Mouse (Mus musculus): ENCODE data around the gene Olfr1151.

Gene Olfr1151

GRCm38 (mm10) chr2:87855562-87855961 lies at the start of gene Olfr1151:
Olfr1151 (plus strand) TSS chr2:87855862.
- DNase-seq (ENCODE audit: low spot score in 2 of 2): no peak

- DNase-seq (ENCODE audit: low spot score in 2 of 2): no peak
Observed at GRCm38 (mm10) chr2:87809522-87809921, 46.1 kb upstream of the Olfr1151 start, which contains the start of gene Olfr1145. Olfr1145 (plus strand) TSS chr2:87809822.

- no peak for DNase-seq (ENCODE audit: low spot score in 2 of 2)
Observed at GRCm38 (mm10) chr2:87830233-87830632, 25.4 kb upstream of the Olfr1151 start, which contains the start of gene Olfr1148. Olfr1148 (plus strand) TSS chr2:87830533.

- DNase-seq (ENCODE audit: low spot score in 2 of 2): no peak
Observed at GRCm38 (mm10) chr2:87843693-87844092, 12.0 kb upstream of the Olfr1151 start, which contains the start of gene Olfr1150-ps1. Olfr1150-ps1 (plus strand) TSS chr2:87843993.

- DNase-seq (ENCODE audit: low spot score in 2 of 2): no peak
Observed at GRCm38 (mm10) chr2:87866192-87866591, 10.5 kb downstream of the Olfr1151 start, which contains the start of gene Olfr1152. Olfr1152 (plus strand) TSS chr2:87866492.

- DNase-seq (ENCODE audit: low spot score in 2 of 2): no peak
Observed at GRCm38 (mm10) chr2:87894662-87895061, 39.0 kb downstream of the Olfr1151 start, which contains the start of gene Olfr1153. Olfr1153 (plus strand) TSS chr2:87894962.

GRCm38 (mm10) chr2:87905066-87905465 lies 49.4 kb downstream of the Olfr1151 start, which contains the start of gene Olfr1154:
Olfr1154 (minus strand) TSS chr2:87905166.
- no peak for DNase-seq (ENCODE audit: low spot score in 2 of 2)

Data from heart, adult 9 months (tissue).